ENCODE assay signal across 9 mouse cellular contexts in the genomic region with DNA sequence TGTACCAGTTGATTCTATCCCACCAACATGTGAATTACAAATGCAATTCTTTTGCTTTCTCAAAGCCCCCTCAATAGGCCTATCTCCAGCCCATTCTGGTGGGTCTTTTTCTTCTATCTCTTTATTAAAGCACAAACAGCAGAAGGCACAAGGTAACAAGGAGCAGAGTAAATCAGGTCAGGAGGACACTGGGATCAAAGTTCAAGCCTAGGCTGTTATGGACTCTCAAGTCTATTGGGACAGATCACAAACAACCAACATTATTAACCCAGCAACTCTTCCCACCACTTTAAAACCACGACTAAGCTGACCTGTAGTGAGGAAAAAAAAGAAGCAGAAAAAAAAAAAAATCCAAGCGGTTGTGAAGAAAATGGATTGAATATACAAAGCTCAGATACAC. TPM values are rescaled to one million over a fixed set of nuclear protein-coding genes. Genes with fewer than 3 reads are reported as not detected.
DNase-seq lines count a peak whose midpoint lies in the region; ATAC-seq and TF ChIP-seq lines count a peak whose summit lies in the region.
"Had no signal": no experiment of that assay in that cellular context is flagged by ENCODE, and none has a peak within 500 bp of the region (broad histone marks: within the 10 kb centered on the region; RNA-seq: fewer than 3 reads in every experiment).

No protein-coding gene starts in this region.

- WGBS in heart, embryonic 14.5 days: 31% methylated on average over 2 of the region's 2 CpGs
- 49% methylated on average over 2 of the region's 2 CpGs for WGBS in hindbrain, embryonic 12.5 days
- WGBS in liver, embryonic 16.5 days (ENCODE audit: insufficient replicate concordance): 22% methylated on average over 2 of the region's 2 CpGs

- no peaks in the 10 kb centered on the region for H3K9me3 ChIP-seq in heart, embryonic 14.5 days (ENCODE audit: control insufficient read depth, low read length)
- H3K9me3 ChIP-seq in ES-E14 (ENCODE audit: control insufficient read depth, insufficient read depth, low read depth, low read length): no peaks in the 10 kb centered on the region
- no peaks in the 10 kb centered on the region for H3K9me3 ChIP-seq in hindbrain, embryonic 12.5 days (replicated peaks)
- H3K9me3 ChIP-seq in liver, embryonic 16.5 days (replicated peaks; ENCODE audit: control insufficient read depth, low read length): no peaks in the 10 kb centered on the region

- H3K4me1 ChIP-seq in heart, embryonic 14.5 days (ENCODE audit: control insufficient read depth in 2 of 2, insufficient read depth in 2 of 2, low read length in 2 of 2): no peaks in the 10 kb centered on the region
- no peaks in the 10 kb centered on the region; a peak in 1 of 4 replicates for H3K4me1 ChIP-seq in ES-E14 (ENCODE audit: control insufficient read depth in 2 of 2, insufficient read depth in 2 of 2, low read length in 2 of 2, poor library complexity in 1 of 2)
- H3K4me1 ChIP-seq in hindbrain, embryonic 12.5 days: 0 out of 2 replicates have a peak, but pooled peaks cover 2% of the 10 kb centered on the region
- H3K4me1 ChIP-seq in liver, embryonic 16.5 days (ENCODE audit: control insufficient read depth, low read depth, low read length): no peaks in the 10 kb centered on the region

- H3K9ac ChIP-seq in heart, embryonic 14.5 days (ENCODE audit: low read length): peak overlapping the region; percentile 80
- no peak overlapping the region for H3K9ac ChIP-seq in ES-E14 (ENCODE audit: insufficient read depth, low read depth, low read length, poor library complexity, severe bottlenecking)
- H3K9ac ChIP-seq in hindbrain, embryonic 12.5 days: no peak overlapping the region
- H3K9ac ChIP-seq in liver, embryonic 16.5 days (ENCODE audit: low read depth, low read length): no peak overlapping the region

- H3K36me3 ChIP-seq in heart, embryonic 14.5 days (ENCODE audit: control insufficient read depth, insufficient read depth, low read length): peaks cover 24% of the 10 kb centered on the region
- H3K36me3 ChIP-seq in ES-E14 (ENCODE audit: control insufficient read depth, insufficient read depth, low read length, poor library complexity, severe bottlenecking): peaks cover 9% of the 10 kb centered on the region
- peaks cover 6% of the 10 kb centered on the region for H3K36me3 ChIP-seq in hindbrain, embryonic 12.5 days
- peaks cover 8% of the 10 kb centered on the region for H3K36me3 ChIP-seq in liver, embryonic 16.5 days (ENCODE audit: control insufficient read depth, insufficient read depth)

- no peak overlapping the region for H3K27ac ChIP-seq in heart, embryonic 14.5 days (replicated peaks in 1 of 2; ENCODE audit: control insufficient read depth in 1 of 2, insufficient read depth in 1 of 2, low read depth in 2 of 2, low read length in 2 of 2)
- no peak overlapping the region for H3K27ac ChIP-seq in ES-E14 (ENCODE audit: insufficient read depth, low read depth, low read length, poor library complexity, severe bottlenecking)
- no peak overlapping the region for H3K27ac ChIP-seq in hindbrain, embryonic 12.5 days
- H3K27ac ChIP-seq in liver, embryonic 16.5 days (ENCODE audit: low read length): no peak overlapping the region

- peak overlapping the region; percentile 61 to 94; a peak in 3 of 4 replicates for H3K4me3 ChIP-seq in heart, embryonic 14.5 days (ENCODE audit: control insufficient read depth in 1 of 2, insufficient read depth in 1 of 2, low read depth in 1 of 2, low read length in 2 of 2)
- peak overlapping the region; percentile 79 to 97 for H3K4me3 ChIP-seq in ES-E14 (ENCODE audit: insufficient read depth in 1 of 2, low read depth in 1 of 2, low read length in 2 of 2, poor library complexity in 1 of 2, severe bottlenecking in 1 of 2)
- H3K4me3 ChIP-seq in hindbrain, embryonic 12.5 days: no peak overlapping the region
- peak overlapping the region; percentile 71 for H3K4me3 ChIP-seq in liver, embryonic 16.5 days (ENCODE audit: low read depth, low read length)

- peak overlapping the region; percentile 65 for H3K4me2 ChIP-seq in heart, embryonic 14.5 days (ENCODE audit: low read length)
- peak overlapping the region; percentile 60 for H3K4me2 ChIP-seq in hindbrain, embryonic 12.5 days (replicated peaks)
- peak overlapping the region; percentile 65 for H3K4me2 ChIP-seq in liver, embryonic 16.5 days (ENCODE audit: low read depth, low read length)

- in situ Hi-C loops in ES-E14 (cut with MboI; ENCODE audit: low sequenced_read_pairs in 2 of 2, unreplicated experiment in 2 of 2): no loop called here

- H3K27me3 ChIP-seq in heart, embryonic 14.5 days (ENCODE audit: control insufficient read depth, insufficient read depth, low read length): no peaks in the 10 kb centered on the region
- H3K27me3 ChIP-seq in hindbrain, embryonic 12.5 days: no peaks in the 10 kb centered on the region
- H3K27me3 ChIP-seq in liver, embryonic 16.5 days (ENCODE audit: control insufficient read depth, insufficient read depth, low read depth, low read length): no peaks in the 10 kb centered on the region

- no peak for DNase-seq in heart, adult 9 months (ENCODE audit: low spot score in 2 of 2)
- DNase-seq in ES-E14 (ENCODE audit: low read depth, low spot score): no peak
- DNase-seq in adrenal gland, postnatal 36 days: no peak
- DNase-seq in right cerebral cortex, postnatal 10 days (ENCODE audit: low spot score in 2 of 2): no peak
- DNase-seq in adrenal gland, adult 2 months: no peak
- DNase-seq: cerebellum, postnatal 10 days had no signal

- no peak for ATAC-seq in heart, embryonic 14.5 days (ENCODE audit: insufficient number of reproducible peaks, insufficient read depth, low FRiP score, low read depth)
- no peak for ATAC-seq in hindbrain, embryonic 12.5 days (ENCODE audit: low FRiP score)
- no peak for ATAC-seq in liver, embryonic 16.5 days (ENCODE audit: low read depth)

TF ChIP-seq in ES-E14, 5 proteins besides CTCF, POLR2A, EP300 and RAD21:
- TF ChIP-seq MAFK (IDR thresholded peaks at IDR 0.05; ENCODE audit: insufficient read depth, low read depth, low read length) (no peak), ZNF384 (IDR thresholded peaks at IDR 0.05; ENCODE audit: low read depth, low read length) (no peak), HCFC1 (IDR thresholded peaks at IDR 0.05; ENCODE audit: borderline replicate concordance, insufficient read depth, low read length) (no peak), ZC3H11A (IDR thresholded peaks at IDR 0.05; ENCODE audit: borderline replicate concordance, low read depth, low read length) (no peak), CHD2 (IDR thresholded peaks at IDR 0.05; ENCODE audit: low read depth, low read length) (no peak)

RNA-seq across cellular contexts. Expression of gene Lamp2, which starts 1.4 kb away (rescaled TPM):
- 181 and 187 TPM in 2 replicates for polyA plus RNA-seq in heart, embryonic 14.5 days (2014; fragmentation: Nextera tagmentation; extraction: Ambion mirVana)
- total RNA-seq in ES-E14 (2012; rRNA removed): 33.1 and 34.0 TPM in 2 replicates
- 82.8 and 88.4 TPM in 2 replicates for polyA plus RNA-seq in hindbrain, embryonic 12.5 days (2016; fragmentation: Nextera tagmentation; extraction: Ambion mirVana)
- 87.1 and 95.1 TPM in 2 replicates for polyA plus RNA-seq in liver, embryonic 16.5 days (2015; fragmentation: Nextera tagmentation; extraction: Ambion mirVana)
- 100 to 1,000 TPM; 259 to 268 TPM for total RNA-seq in adrenal gland, postnatal 36 days (2021)
- 100 to 1,000 TPM; 264 to 266 TPM for total RNA-seq in adrenal gland, adult 2 months (2021)
- 22.5 and 32.0 TPM in 2 replicates for polyA plus RNA-seq in adrenal gland, adult 2 months (2012; rRNA removed)
